In the genomic region with DNA sequence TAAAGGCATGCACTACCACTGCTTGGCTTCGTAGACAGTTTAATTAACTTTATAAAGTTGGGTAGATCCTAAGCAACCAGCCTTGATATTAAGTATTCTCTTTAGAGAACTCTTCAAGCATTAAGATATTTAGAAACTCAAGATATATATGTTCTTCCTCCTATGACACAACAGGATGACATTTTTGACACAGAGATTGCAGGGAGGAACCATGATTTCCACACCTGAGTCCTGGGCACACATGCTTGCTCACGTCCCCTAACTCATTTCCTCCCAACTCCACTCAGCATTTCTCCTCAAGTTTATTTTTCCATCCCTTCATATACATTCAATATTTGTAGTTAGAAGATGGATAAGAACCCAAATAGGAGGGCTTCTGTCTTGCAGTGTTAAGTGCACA, we compare ENCODE assay signal across 39 mouse cellular contexts. TPM values are rescaled to one million over a fixed set of nuclear protein-coding genes. Genes with fewer than 3 reads are reported as not detected.
"Had no signal": no experiment of that assay in that cellular context is flagged by ENCODE, and none has a peak within 500 bp of the region (broad histone marks: within the 10 kb centered on the region; RNA-seq: fewer than 3 reads in every experiment).

No protein-coding gene starts in this region.

- H3K9me3 ChIP-seq: embryonic facial prominence, embryonic 12.5 days; embryonic facial prominence, embryonic 15.5 days; forebrain, embryonic 10.5 days; forebrain, embryonic 12.5 days; forebrain, embryonic 15.5 days had no signal

- H3K27me3 ChIP-seq: embryonic facial prominence, embryonic 12.5 days; embryonic facial prominence, embryonic 13.5 days; embryonic facial prominence, embryonic 15.5 days; forebrain, embryonic 12.5 days; forebrain, embryonic 13.5 days; forebrain, embryonic 15.5 days had no signal

- ATAC-seq: forebrain, embryonic 13.5 days; forebrain, embryonic 14.5 days; forebrain, embryonic 15.5 days; forebrain, embryonic 16.5 days; forebrain, postnatal 0 days had no signal

- H3K4me1 ChIP-seq: embryonic facial prominence, embryonic 10.5 days; embryonic facial prominence, embryonic 12.5 days; embryonic facial prominence, embryonic 13.5 days; embryonic facial prominence, embryonic 15.5 days; forebrain, embryonic 10.5 days; forebrain, embryonic 12.5 days; forebrain, embryonic 13.5 days; forebrain, embryonic 15.5 days had no signal

- H3K9ac ChIP-seq: embryonic facial prominence, embryonic 12.5 days; embryonic facial prominence, embryonic 13.5 days; embryonic facial prominence, embryonic 15.5 days; forebrain, embryonic 12.5 days; forebrain, embryonic 13.5 days; forebrain, embryonic 15.5 days; forebrain, postnatal 0 days had no signal

- H3K27ac ChIP-seq: embryonic facial prominence, embryonic 10.5 days; embryonic facial prominence, embryonic 12.5 days; embryonic facial prominence, embryonic 13.5 days; embryonic facial prominence, embryonic 15.5 days; forebrain, embryonic 10.5 days; forebrain, embryonic 12.5 days; forebrain, embryonic 13.5 days; forebrain, embryonic 15.5 days; gastrocnemius, adult 2 months; heart, adult 2 months had no signal

- DNase-seq: cerebellum, adult 2 months; cerebellum, adult 8-10 months; cerebellum, adult 9-10 months; cerebellum, adult 9-11 months; cerebellum, postnatal 10 days; cerebellum, postnatal 14 days; cerebellum, postnatal 36 days; embryo, embryonic 11 days; forebrain, postnatal 0 days; gastrocnemius, adult 2 months; gastrocnemius, postnatal 10 days; gastrocnemius, postnatal 14 days; gastrocnemius, postnatal 25 days; gastrocnemius, postnatal 36 days; heart, adult 11 months; heart, adult 18-20 months; heart, adult 2 months had no signal

- H3K36me3 ChIP-seq: embryonic facial prominence, embryonic 10.5 days; embryonic facial prominence, embryonic 12.5 days; embryonic facial prominence, embryonic 13.5 days; embryonic facial prominence, embryonic 15.5 days; forebrain, embryonic 10.5 days; forebrain, embryonic 12.5 days; forebrain, embryonic 15.5 days had no signal

- H3K4me3 ChIP-seq: embryonic facial prominence, embryonic 10.5 days; embryonic facial prominence, embryonic 12.5 days; embryonic facial prominence, embryonic 13.5 days; embryonic facial prominence, embryonic 15.5 days; erythroblast, embryonic 14.5 days; forebrain, embryonic 10.5 days; forebrain, embryonic 12.5 days; forebrain, embryonic 13.5 days; forebrain, embryonic 15.5 days; gastrocnemius, adult 2 months; heart, adult 2 months had no signal

- H3K4me2 ChIP-seq: embryonic facial prominence, embryonic 12.5 days; embryonic facial prominence, embryonic 13.5 days; embryonic facial prominence, embryonic 15.5 days; forebrain, embryonic 12.5 days; forebrain, embryonic 13.5 days; forebrain, embryonic 15.5 days had no signal

RNA-seq across cellular contexts. Expression of gene Gm5483, which starts 4.1 kb away (rescaled TPM):
- total RNA-seq: gastrocnemius, adult 18-20 months; gastrocnemius, adult 2 months; gastrocnemius, adult 8-10 months; gastrocnemius, postnatal 14 days; gastrocnemius, postnatal 25 days; gastrocnemius, postnatal 36 days; heart, adult 18-20 months; heart, adult 2 months had no signal
- polyA plus RNA-seq: cerebellum, adult 2 months; cortical plate, adult 2 months; embryonic facial prominence, embryonic 10.5 days; erythroblast, embryonic 14.5 days; forebrain, embryonic 10.5 days; forebrain, embryonic 14.5 days; forebrain, embryonic 16.5 days; frontal cortex, adult 2 months; gonadal fat pad, adult 2 months; heart, adult 2 months had no signal

RNA-seq across cellular contexts. Expression of gene Stfa2l1, which starts 23.3 kb away (rescaled TPM):
- total RNA-seq: common myeloid progenitor, adult 5-6 weeks; forebrain, postnatal 0 days; gastrocnemius, adult 18-20 months; gastrocnemius, adult 2 months; gastrocnemius, adult 8-10 months; gastrocnemius, postnatal 14 days; gastrocnemius, postnatal 25 days; gastrocnemius, postnatal 36 days; granulocyte monocyte progenitor cell, adult 5-6 weeks; heart, adult 18-20 months; heart, adult 2 months had no signal
- polyA plus RNA-seq: cerebellum, adult 2 months; cortical plate, adult 2 months; embryonic facial prominence, embryonic 10.5 days; embryonic facial prominence, embryonic 11.5 days; embryonic facial prominence, embryonic 12.5 days; embryonic facial prominence, embryonic 13.5 days; erythroblast, embryonic 14.5 days; forebrain, embryonic 10.5 days; forebrain, embryonic 12.5 days; forebrain, embryonic 13.5 days; forebrain, embryonic 14.5 days; forebrain, embryonic 15.5 days; forebrain, embryonic 16.5 days; forebrain, postnatal 0 days; frontal cortex, adult 2 months; gonadal fat pad, adult 2 months; heart, adult 2 months had no signal

RNA-seq across cellular contexts. Expression of gene Gm5416, which starts 30.3 kb away (rescaled TPM):
- total RNA-seq: common myeloid progenitor, adult 5-6 weeks; forebrain, postnatal 0 days; gastrocnemius, adult 18-20 months; gastrocnemius, adult 2 months; gastrocnemius, adult 8-10 months; gastrocnemius, postnatal 10 days; gastrocnemius, postnatal 14 days; gastrocnemius, postnatal 25 days; gastrocnemius, postnatal 36 days; gastrocnemius, postnatal 4 days; granulocyte monocyte progenitor cell, adult 5-6 weeks; heart, adult 18-20 months; heart, adult 2 months had no signal
- polyA plus RNA-seq: cerebellum, adult 2 months; cortical plate, adult 2 months; embryonic facial prominence, embryonic 10.5 days; embryonic facial prominence, embryonic 11.5 days; embryonic facial prominence, embryonic 12.5 days; embryonic facial prominence, embryonic 13.5 days; embryonic facial prominence, embryonic 14.5 days; embryonic facial prominence, embryonic 15.5 days; erythroblast, embryonic 14.5 days; forebrain, embryonic 10.5 days; forebrain, embryonic 11.5 days; forebrain, embryonic 12.5 days; forebrain, embryonic 13.5 days; forebrain, embryonic 14.5 days; forebrain, embryonic 15.5 days; forebrain, embryonic 16.5 days; forebrain, postnatal 0 days; frontal cortex, adult 2 months; gonadal fat pad, adult 2 months; heart, adult 2 months had no signal

RNA-seq across cellular contexts. Expression of gene 2010005H15Rik, which starts 41.4 kb away (rescaled TPM):
- total RNA-seq: common myeloid progenitor, adult 5-6 weeks; gastrocnemius, adult 18-20 months; gastrocnemius, adult 2 months; gastrocnemius, adult 8-10 months; gastrocnemius, postnatal 14 days; gastrocnemius, postnatal 25 days; gastrocnemius, postnatal 36 days; granulocyte monocyte progenitor cell, adult 5-6 weeks; heart, adult 18-20 months; heart, adult 2 months had no signal
- polyA plus RNA-seq: cerebellum, adult 2 months; cortical plate, adult 2 months; embryonic facial prominence, embryonic 10.5 days; embryonic facial prominence, embryonic 11.5 days; embryonic facial prominence, embryonic 12.5 days; erythroblast, embryonic 14.5 days; forebrain, embryonic 10.5 days; forebrain, embryonic 11.5 days; forebrain, embryonic 12.5 days; forebrain, embryonic 13.5 days; forebrain, embryonic 14.5 days; forebrain, embryonic 15.5 days; forebrain, embryonic 16.5 days; forebrain, postnatal 0 days; frontal cortex, adult 2 months; heart, adult 2 months had no signal

RNA-seq across cellular contexts. Expression of gene Csta1, which starts 48.9 kb away (rescaled TPM):
- total RNA-seq: common myeloid progenitor, adult 5-6 weeks; forebrain, postnatal 0 days; gastrocnemius, adult 18-20 months; gastrocnemius, adult 2 months; gastrocnemius, adult 8-10 months; gastrocnemius, postnatal 10 days; gastrocnemius, postnatal 14 days; gastrocnemius, postnatal 25 days; gastrocnemius, postnatal 36 days; gastrocnemius, postnatal 4 days; granulocyte monocyte progenitor cell, adult 5-6 weeks; heart, adult 18-20 months; heart, adult 2 months had no signal
- polyA plus RNA-seq: cerebellum, adult 2 months; cortical plate, adult 2 months; embryonic facial prominence, embryonic 11.5 days; embryonic facial prominence, embryonic 12.5 days; erythroblast, embryonic 14.5 days; forebrain, embryonic 11.5 days; forebrain, embryonic 12.5 days; forebrain, embryonic 13.5 days; forebrain, embryonic 14.5 days; forebrain, embryonic 15.5 days; forebrain, embryonic 16.5 days; forebrain, postnatal 0 days; frontal cortex, adult 2 months; gonadal fat pad, adult 2 months; heart, adult 2 months had no signal
